Mouse (Mus musculus): ENCODE measurements around the gene Agt.

Gene Agt

DNA sequence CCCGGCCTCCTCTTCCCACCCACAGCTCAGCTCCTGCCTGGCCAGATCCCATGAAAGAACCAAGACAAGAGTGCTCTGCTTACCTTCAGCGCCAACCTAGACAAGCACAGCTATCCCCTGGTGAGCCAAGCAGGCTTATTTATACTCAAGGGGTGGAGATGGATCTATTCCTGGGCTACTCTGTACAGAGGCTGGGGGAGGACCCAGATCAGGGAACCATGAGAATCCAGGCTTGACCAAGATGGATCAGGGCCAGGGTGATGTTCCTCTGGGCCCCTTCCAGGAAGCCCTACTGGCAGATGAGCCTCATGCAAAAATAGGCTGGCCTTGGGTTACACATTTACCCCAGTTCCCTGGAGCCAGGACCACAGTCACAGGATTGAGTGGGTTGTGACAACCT, at the start of gene Agt:
Gene Agt (minus strand): TSS at position 114 of the 400 bp plus-strand sequence.
- DNase-seq, result peak; percentile 78

- DNase-seq, result peak in 1 of 2 experiments; percentile 30
Measured at GRCm38 (mm10) chr8:124618252-124618651, 48.7 kb upstream of the Agt start.

DNA sequence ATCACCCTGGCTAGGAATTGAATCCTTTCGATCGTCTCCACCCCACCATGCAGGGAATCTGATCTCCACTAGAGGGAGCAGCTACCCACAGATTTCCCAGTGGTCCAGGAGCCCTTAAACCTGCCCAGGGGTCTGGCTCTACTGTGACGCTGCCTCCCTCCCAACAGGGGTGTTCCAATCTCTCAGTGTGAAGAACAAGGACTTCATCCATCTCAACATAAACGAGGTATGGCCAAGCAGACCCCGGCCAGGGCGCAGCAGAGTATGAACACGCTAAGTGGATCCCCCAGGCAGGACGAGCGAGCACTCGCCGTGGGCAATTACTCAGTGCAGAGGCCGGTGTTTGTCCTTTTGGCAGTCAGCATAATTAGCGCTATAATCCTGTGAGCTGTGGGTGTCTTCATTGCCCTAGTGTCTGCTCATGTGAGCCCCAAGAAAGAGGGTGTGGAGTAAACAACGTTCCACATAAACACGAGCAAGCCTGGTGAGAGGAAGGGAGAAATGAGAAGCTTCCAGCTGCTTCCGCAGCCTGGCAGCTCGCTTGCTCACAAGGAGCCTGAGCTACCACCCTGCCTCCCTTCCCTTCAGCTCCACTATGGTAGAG, 47.9 kb upstream of the Agt start:
- DNase-seq, result peak; percentile 92 to 94

- DNase-seq, result no peak
Measured at GRCm38 (mm10) chr8:124614325-124614724, 44.8 kb upstream of the Agt start.

DNA sequence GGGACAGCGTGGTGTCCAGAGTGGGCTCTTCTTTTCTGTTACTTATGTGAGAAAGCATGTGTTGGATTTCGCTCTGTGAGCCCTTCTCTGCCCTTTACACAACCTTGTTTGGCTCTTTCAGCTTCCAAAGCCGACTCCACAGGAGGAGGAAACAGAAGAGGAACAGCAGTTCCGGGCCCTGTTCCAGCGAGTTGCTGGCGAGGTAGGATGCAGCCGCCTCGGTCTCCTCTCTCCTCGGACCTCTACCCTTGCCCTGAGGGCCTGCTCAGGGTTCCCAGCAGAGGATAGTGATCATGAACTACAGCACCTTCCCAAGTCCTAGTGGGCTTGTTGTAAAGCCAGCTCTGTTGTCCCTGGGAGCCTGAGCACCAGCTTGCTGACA, 39.5 kb upstream of the Agt start:
- peak; percentile 81 to 83 for DNase-seq

GRCm38 (mm10) chr8:124608239-124608971, 38.9 kb upstream of the Agt start:
- DNase-seq, result peak; percentile 63 to 74

DNA sequence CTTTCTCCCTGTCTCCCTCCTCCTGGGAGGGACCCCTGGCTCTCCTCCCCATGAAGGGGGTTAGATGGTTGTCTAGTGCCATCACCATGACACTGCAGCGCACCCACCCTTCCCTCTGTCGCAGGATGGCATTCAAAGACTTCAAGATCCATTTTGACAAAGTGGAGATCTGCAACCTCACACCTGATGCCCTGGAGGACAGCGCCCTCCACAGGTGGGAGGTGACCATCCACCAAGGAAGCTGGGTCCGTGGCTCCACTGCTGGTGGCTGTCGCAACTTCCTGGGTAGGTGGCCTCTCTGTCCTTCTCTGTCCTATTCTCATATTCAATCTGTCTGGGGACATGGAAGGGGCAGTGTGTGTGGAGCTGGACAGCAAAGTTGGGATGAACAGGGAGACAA, 34.6 kb upstream of the Agt start:
- no peak for DNase-seq

GRCm38 (mm10) chr8:124589393-124589792, 19.9 kb upstream of the Agt start:
- peak in 1 of 2 experiments; percentile 1 for DNase-seq

DNA sequence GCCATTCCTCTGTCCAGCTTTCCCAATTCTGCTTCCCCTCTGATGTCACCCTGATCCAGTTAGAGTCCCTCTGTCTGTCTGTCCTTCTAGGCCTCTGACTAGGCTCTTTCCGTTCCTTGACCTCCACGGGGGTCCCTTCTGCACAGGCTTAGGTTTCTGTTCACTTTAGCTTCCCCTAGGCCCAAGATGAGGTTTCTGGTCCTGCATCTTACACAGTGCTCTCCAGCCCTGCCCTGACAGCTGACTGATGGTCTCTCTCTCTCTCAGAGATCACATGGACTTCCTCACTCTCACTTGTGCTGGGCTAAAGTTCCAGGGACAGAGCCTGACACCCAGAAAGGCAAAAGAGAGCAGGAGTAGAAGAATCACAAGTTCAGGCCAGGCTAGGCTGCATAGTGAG, 17.1 kb upstream of the Agt start:
- DNase-seq, result peak; percentile 17 to 33

- peak; percentile 77 to 80 for DNase-seq
Measured at GRCm38 (mm10) chr8:124585718-124586425, 16.4 kb upstream of the Agt start.

DNA sequence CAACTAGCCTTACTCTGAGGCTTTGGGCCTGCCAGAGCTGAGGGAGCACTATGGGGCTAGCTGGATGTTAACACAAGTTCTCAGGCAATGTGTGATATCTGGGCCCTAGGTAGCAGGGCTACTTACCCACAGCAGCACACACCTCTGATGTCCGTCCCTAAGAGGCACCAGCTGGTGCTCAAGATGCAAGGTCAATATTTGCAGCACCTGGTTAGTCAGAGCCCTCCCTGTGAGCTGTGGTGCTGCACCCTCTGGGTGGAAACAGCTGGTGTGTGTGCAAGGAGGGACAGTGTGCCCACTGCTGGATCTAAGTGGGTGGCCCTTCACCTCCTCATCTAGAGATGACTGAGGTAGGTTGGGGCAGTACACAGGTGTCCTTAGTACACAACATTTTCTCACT, 7.2 kb upstream of the Agt start:
- peak in 1 of 2 experiments; percentile 1 for DNase-seq

DNA sequence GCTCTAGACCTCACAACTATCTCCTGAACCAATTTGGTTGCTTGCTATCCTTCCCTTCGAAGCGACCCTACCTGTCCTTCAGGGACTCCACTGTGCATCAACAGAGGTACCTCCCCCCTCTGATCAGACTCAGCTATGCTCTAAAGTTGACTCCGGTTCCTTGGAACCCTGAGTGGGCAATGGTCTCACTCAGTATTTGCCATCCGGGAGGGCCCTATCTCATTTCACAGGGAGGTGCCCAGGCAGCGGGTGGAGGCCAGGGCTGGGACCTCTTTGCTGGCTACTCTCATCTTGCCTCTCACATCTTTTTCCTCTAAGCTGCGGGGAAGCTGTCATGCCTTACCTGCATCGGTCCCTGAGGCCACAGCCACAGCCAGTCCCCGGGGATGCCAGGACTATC, 6.3 kb upstream of the Agt start, which contains the start of gene Capn9:
Gene Capn9 (plus strand): TSS at position 301 of the 400 bp plus-strand sequence.
- DNase-seq, result no peak

GRCm38 (mm10) chr8:124573552-124574340, 4.2 kb upstream of the Agt start:
- DNase-seq, result peak; percentile 97 to 98

GRCm38 (mm10) chr8:124572430-124572775, 2.9 kb upstream of the Agt start:
- DNase-seq, result no peak

DNA sequence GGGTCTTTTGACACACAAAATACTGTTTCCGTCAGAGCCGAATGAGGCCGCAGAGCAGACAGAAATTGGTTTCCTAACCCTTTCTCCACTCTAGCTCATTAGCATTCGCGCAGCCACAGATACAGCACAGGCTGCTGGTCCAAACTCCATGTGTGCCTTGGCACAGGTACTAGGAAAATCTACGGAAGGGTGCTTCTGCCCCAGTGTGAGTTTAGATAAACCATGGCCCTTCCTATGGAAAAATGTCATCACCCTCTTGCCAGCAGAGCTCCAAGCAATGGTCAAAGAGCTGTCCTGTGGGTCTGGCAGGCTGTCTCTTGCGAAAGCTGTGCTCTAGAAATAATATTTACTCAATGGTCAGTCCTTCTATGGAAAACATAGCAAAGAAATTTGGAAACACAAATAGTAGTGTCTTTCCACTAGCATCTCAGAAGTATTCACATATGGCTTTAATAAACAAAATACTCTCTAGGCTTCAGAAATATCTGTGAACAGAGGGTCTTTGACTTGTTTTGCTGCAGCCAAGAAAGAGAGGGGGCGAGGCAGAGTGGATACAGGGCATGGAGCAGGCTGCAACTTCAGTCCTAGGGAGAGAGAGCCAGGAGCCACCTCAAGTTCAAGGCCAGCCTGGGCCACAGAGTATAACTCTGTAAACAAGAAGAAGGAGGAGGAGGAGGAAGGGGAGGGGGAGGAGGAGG, 2.4 kb upstream of the Agt start:
- DNase-seq, result peak; percentile 55 to 75

DNA sequence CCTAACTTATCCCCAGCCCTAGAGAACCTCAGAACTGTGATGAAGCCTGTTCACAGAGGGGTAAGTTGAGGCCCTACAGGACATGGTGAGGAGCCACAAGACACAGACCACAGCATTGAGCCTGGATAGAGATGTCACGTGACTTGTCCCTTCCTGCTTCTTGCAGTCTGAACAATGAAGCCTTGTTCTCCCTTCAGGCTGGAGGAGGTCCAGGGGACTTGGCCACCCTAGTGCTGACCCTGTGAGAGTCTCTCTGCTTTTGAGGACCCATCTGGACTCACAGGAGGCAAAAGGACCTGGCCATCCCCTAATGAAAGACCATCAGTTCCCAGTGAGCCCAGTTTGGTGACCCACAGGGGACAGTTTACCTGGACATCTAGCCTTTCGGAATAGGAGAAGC, 406 bp downstream of the Agt start:
- DNase-seq, result peak; percentile 57 to 66

DNA sequence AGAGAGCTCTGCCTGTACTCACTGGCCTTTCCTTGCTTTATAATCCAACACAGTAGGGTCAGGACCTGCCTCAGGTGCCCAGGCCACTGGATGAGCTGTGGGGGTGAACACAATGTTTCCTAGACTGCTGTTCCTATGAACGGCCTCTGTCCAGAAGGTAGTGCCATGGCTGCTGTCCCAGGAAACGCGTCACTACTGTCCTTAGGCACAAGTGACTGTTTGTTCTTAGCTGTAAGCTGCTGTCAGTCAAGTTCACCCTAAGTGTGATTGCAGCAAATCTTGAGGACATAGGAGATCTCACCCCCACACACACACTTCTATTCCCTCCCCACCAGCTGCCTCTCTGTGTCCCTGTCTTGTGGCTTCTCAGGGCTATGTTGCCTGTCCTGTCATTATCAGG, 1.9 kb downstream of the Agt start:
- DNase-seq, result no peak

DNA sequence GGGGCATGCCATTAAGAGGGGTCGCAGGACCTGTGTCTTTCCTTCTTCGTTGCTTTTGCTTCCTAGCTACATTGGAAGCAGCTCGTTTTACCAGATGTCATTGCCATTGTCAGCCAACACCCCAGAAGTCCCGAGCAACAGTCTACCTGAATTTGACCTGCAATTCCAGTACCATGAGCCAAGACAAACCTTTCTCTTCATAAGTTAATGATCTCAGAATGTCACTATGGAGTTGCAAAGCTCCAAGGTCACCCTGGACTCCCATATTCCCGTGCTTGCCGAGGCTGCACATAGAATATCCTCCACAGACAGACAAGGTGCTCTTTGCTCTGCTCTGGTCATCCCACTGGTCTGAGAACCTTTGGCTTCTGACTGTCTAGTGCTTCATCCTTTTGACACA, 2.4 kb downstream of the Agt start:
- DNase-seq, result no peak

DNA sequence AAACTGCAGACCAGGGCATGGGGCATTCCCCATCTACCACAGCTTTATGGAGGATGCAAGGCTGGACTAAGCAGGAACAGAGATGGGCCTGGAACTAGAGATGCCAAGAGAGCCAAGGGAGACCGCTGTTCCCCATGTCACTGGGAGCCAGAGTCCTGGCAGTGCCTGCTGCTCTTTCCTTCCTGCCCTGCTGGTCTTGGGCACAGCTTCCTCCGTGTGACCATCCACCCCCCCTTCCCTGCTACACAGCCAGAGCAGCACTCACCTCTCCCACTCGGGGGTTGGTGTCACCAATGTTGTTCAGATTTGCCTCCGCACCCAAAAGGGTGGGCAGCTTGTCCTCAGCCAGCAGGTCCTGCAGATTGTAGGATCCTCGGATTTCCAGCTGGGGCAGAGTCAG, 12.0 kb downstream of the Agt start:
- DNase-seq, result peak; percentile 56 to 67

GRCm38 (mm10) chr8:124556658-124557057, 12.8 kb downstream of the Agt start:
- peak; percentile 65 to 76 for DNase-seq

GRCm38 (mm10) chr8:124556164-124556563, 13.3 kb downstream of the Agt start:
- DNase-seq, result no peak

- no peak for DNase-seq
Measured at GRCm38 (mm10) chr8:124555113-124555750, 14.3 kb downstream of the Agt start.
